Mouse (Mus musculus) kidney, embryonic 16.5 days (tissue): ENCODE data around the gene Gm45753. TPM values are rescaled to one million over a fixed set of nuclear protein-coding genes. Genes with fewer than 3 reads are reported as not detected.

ENCODE experiments used
- ATAC-seq: fragments of 200-750 bp; cut with Nextera tagmentation; 2 replicates; pipeline ENCODE4 v1.8.0; 2017; ENCODE audit warnings: moderate TSS enrichment; ENCODE audit not compliant: low FRiP score, low TSS enrichment
- H3K27ac ChIP-seq: fragments of 300-500 bp; sonication (generic); 2 replicates; pipeline ENCODE4 v1.5.1; 2014; ENCODE audit warnings: low read length
- H3K27me3 ChIP-seq: fragments of 300-500 bp; sonication (generic); 2 replicates; pipeline ENCODE4 v1.6.1; 2014; ENCODE audit warnings: low read length, control low read depth, mixed read lengths; ENCODE audit not compliant: insufficient read depth
- H3K36me3 ChIP-seq: fragments of 300-500 bp; sonication (generic); 2 replicates; pipeline ENCODE4 v1.6.1; 2014; ENCODE audit warnings: low read length, control low read depth, mixed read lengths; ENCODE audit not compliant: insufficient read depth
- H3K4me1 ChIP-seq: fragments of 300-500 bp; sonication (generic); 2 replicates; pipeline ENCODE4 v1.6.1; 2014; ENCODE audit warnings: low read length, control low read depth, mixed read lengths; ENCODE audit not compliant: insufficient read depth
- H3K4me2 ChIP-seq: fragments of 300-500 bp; sonication (generic); replicated peaks from 2 replicates; pipeline ENCODE4 v1.6.1; 2014; ENCODE audit warnings: low read depth, low read length
- H3K4me3 ChIP-seq: fragments of 300-500 bp; sonication (generic); 2 replicates; pipeline ENCODE4 v1.5.1; 2014; ENCODE audit warnings: mild to moderate bottlenecking, low read length
- H3K9ac ChIP-seq: fragments of 300-500 bp; sonication (generic); replicated peaks from 2 replicates; pipeline ENCODE4 v1.6.1; 2014; ENCODE audit warnings: low read length
- H3K9me3 ChIP-seq: fragments of 300-500 bp; sonication (generic); 2 replicates; pipeline ENCODE4 v1.6.1; 2016; ENCODE audit warnings: low read length, control low read depth
- WGBS: fragments of 180-500 bp; shearing (Covaris S2); extraction: QIAGEN DNeasy Blood & Tissue Kit; methylation state at CpG from one replicate; pipeline ENCODE4 v1.1.7; 2014; 5-methylcytosine and 5-hydroxymethylcytosine counted together
- polyA plus RNA-seq: library from polyadenylated mRNA; unstranded; fragments of >200 nt; fragmentation: Nextera tagmentation; extraction: Ambion mirVana; gene quantifications from 2 replicates; pipeline ENCODE4 v1.2.1, GENCODE M21; 2015

The Gm45753 gene
- 0.28 TPM in 1 of 2 replicates, not detected in the other for polyA plus RNA-seq

GRCm38 (mm10) chr8:45308366-45308765 lies at the start of gene Gm45753:
TSS of gene Gm45753 (minus strand) at chr8:45308466.
- no peaks in the 10 kb centered on the region for H3K27me3 ChIP-seq
- no peaks in the 10 kb centered on the region for H3K4me1 ChIP-seq
- H3K4me2 ChIP-seq: no peak within 1 kb of the TSS
- no peak within 1 kb of the TSS for H3K27ac ChIP-seq
- no peaks in the 10 kb centered on the region for H3K9me3 ChIP-seq
- no peaks in the 10 kb centered on the region for H3K36me3 ChIP-seq
- no peak within 1 kb of the TSS for H3K4me3 ChIP-seq
- ATAC-seq: no peak
- 86% methylated on average over 13 of the region's 13 CpGs for WGBS
- H3K9ac ChIP-seq: no peak within 1 kb of the TSS

GRCm38 (mm10) chr8:45355809-45356208 lies 47.5 kb upstream of the Gm45753 start:
- 74% methylated on average over 6 of the region's 6 CpGs for WGBS
- no peak overlapping the region for H3K9ac ChIP-seq
- peaks cover 25% of the 10 kb centered on the region for H3K36me3 ChIP-seq
- no peak overlapping the region for H3K4me3 ChIP-seq
- H3K27me3 ChIP-seq: no peaks in the 10 kb centered on the region
- no peaks in the 10 kb centered on the region for H3K9me3 ChIP-seq
- H3K4me2 ChIP-seq: peak overlapping the region; percentile 7
- H3K27ac ChIP-seq: peak overlapping the region; percentile 73
- no peak for ATAC-seq
- peaks cover 11% of the 10 kb centered on the region; the same call in 1 of the 2 replicates for H3K4me1 ChIP-seq

- no peaks in the 10 kb centered on the region for H3K27me3 ChIP-seq
- no peaks in the 10 kb centered on the region for H3K9me3 ChIP-seq
- no peak overlapping the region for H3K4me3 ChIP-seq
- 18% methylated on average over 6 of the region's 6 CpGs for WGBS
- peak; percentile 80 for ATAC-seq
- H3K9ac ChIP-seq: no peak overlapping the region
- H3K4me1 ChIP-seq: no peaks in the 10 kb centered on the region
- peaks cover 49% of the 10 kb centered on the region for H3K36me3 ChIP-seq
- H3K4me2 ChIP-seq: no peak overlapping the region
- no peak overlapping the region for H3K27ac ChIP-seq
Observed at GRCm38 (mm10) chr8:45345031-45345430, 36.8 kb upstream of the Gm45753 start.

GRCm38 (mm10) chr8:45344298-45344697 lies 36.0 kb upstream of the Gm45753 start:
- 86% methylated on average over 8 of the region's 8 CpGs for WGBS
- H3K4me1 ChIP-seq: no peaks in the 10 kb centered on the region
- peaks cover 47% of the 10 kb centered on the region for H3K36me3 ChIP-seq

GRCm38 (mm10) chr8:45341630-45342628 lies 33.7 kb upstream of the Gm45753 start:
- H3K36me3 ChIP-seq: peaks cover 41% of the 10 kb centered on the region
- H3K9me3 ChIP-seq: no peaks in the 10 kb centered on the region
- 90% methylated on average over 12 of the region's 12 CpGs for WGBS
- no peaks in the 10 kb centered on the region for H3K4me1 ChIP-seq
- no peak overlapping the region for H3K4me3 ChIP-seq
- no peak for ATAC-seq
- H3K27ac ChIP-seq: no peak overlapping the region
- no peak overlapping the region for H3K4me2 ChIP-seq
- no peak overlapping the region for H3K9ac ChIP-seq
- no peaks in the 10 kb centered on the region for H3K27me3 ChIP-seq

More at GRCm38 (mm10) chr8:45344298-45344697, 36.0 kb upstream of the Gm45753 start:
- no peak overlapping the region for H3K4me2 ChIP-seq
- no peak overlapping the region for H3K4me3 ChIP-seq
- H3K27ac ChIP-seq: no peak overlapping the region
- no peaks in the 10 kb centered on the region for H3K9me3 ChIP-seq
- no peak for ATAC-seq
- H3K27me3 ChIP-seq: no peaks in the 10 kb centered on the region
- H3K9ac ChIP-seq: no peak overlapping the region

GRCm38 (mm10) chr8:45333493-45333892 lies 25.2 kb upstream of the Gm45753 start:
- H3K9ac ChIP-seq: peak overlapping the region; percentile 71
- WGBS: 5% methylated on average over 8 of the region's 8 CpGs

GRCm38 (mm10) chr8:45332685-45333409 lies 24.6 kb upstream of the Gm45753 start, which contains the start of gene Cyp4v3:
TSS of gene Cyp4v3 (minus strand) at chr8:45333216.
- Histone ChIP-seq H3K27ac (no peak within 1 kb of the TSS), H3K36me3 (0 out of 2 replicates have a peak, but pooled peaks cover 4% of the 10 kb centered on the region), H3K27me3 (no peaks in the 10 kb centered on the region), H3K4me3 (peak within 1 kb of the TSS; percentile 71), H3K9ac (peak within 1 kb of the TSS; percentile 71), H3K4me2 (peak within 1 kb of the TSS; percentile 92), H3K4me1 (peaks cover 7% of the 10 kb centered on the region; the same call in 1 of the 2 replicates), H3K9me3 (no peaks in the 10 kb centered on the region)
- peak; percentile 84 for ATAC-seq
- WGBS: under 1% methylated on average over 44 of the region's 44 CpGs

More at GRCm38 (mm10) chr8:45333493-45333892, 25.2 kb upstream of the Gm45753 start:
- Histone ChIP-seq H3K27ac (no peak overlapping the region), H3K9me3 (no peaks in the 10 kb centered on the region), H3K36me3 (0 out of 2 replicates have a peak, but pooled peaks cover 4% of the 10 kb centered on the region), H3K4me1 (peaks cover 7% of the 10 kb centered on the region; the same call in 1 of the 2 replicates), H3K4me3 (peak overlapping the region; percentile 71), H3K4me2 (peak overlapping the region; percentile 92), H3K27me3 (no peaks in the 10 kb centered on the region)
- peak; percentile 74 for ATAC-seq

- Histone ChIP-seq H3K36me3 (no peaks in the 10 kb centered on the region), H3K4me1 (peaks cover 7% of the 10 kb centered on the region; the same call in 1 of the 2 replicates)
- ATAC-seq: no peak
Observed at GRCm38 (mm10) chr8:45330856-45331255, 22.6 kb upstream of the Gm45753 start.

GRCm38 (mm10) chr8:45329206-45329980 lies 21.1 kb upstream of the Gm45753 start:
- no peak overlapping the region for H3K4me3 ChIP-seq
- no peaks in the 10 kb centered on the region for H3K36me3 ChIP-seq
- H3K27me3 ChIP-seq: no peaks in the 10 kb centered on the region
- H3K9ac ChIP-seq: no peak overlapping the region
- no peak for ATAC-seq
- H3K9me3 ChIP-seq: no peaks in the 10 kb centered on the region
- 87% methylated on average over 6 of the region's 6 CpGs for WGBS
- H3K27ac ChIP-seq: no peak overlapping the region
- no peak overlapping the region for H3K4me2 ChIP-seq
- peaks cover 7% of the 10 kb centered on the region; the same call in 1 of the 2 replicates for H3K4me1 ChIP-seq

More at GRCm38 (mm10) chr8:45330856-45331255, 22.6 kb upstream of the Gm45753 start:
- Histone ChIP-seq H3K27me3 (no peaks in the 10 kb centered on the region), H3K27ac (no peak overlapping the region), H3K4me3 (no peak overlapping the region), H3K9ac (no peak overlapping the region), H3K9me3 (no peaks in the 10 kb centered on the region), H3K4me2 (no peak overlapping the region)
- WGBS: 76% methylated on average over 3 of the region's 3 CpGs
